Mouse (Mus musculus) ES-Bruce4 (cell line): Measurements from ENCODE around the gene Tcfl5. TPM values are rescaled to one million over a fixed set of nuclear protein-coding genes. Genes with fewer than 3 reads are reported as not detected.

Source experiments
- H3K27ac ChIP-seq: 2 replicates; pipeline ENCODE4 v1.5.1; 2012; ENCODE audit warnings: low read length, inconsistent platforms; ENCODE audit not compliant: insufficient read depth
- H3K27me3 ChIP-seq: 2 replicates; pipeline ENCODE4 v1.6.1; 2012; ENCODE audit warnings: mild to moderate bottlenecking, low read length, inconsistent platforms; ENCODE audit not compliant: control insufficient read depth, poor library complexity, insufficient read depth, severe bottlenecking
- H3K36me3 ChIP-seq: 2 replicates; pipeline ENCODE4 v1.6.1; 2012; ENCODE audit warnings: inconsistent platforms, mild to moderate bottlenecking, low read length, moderate library complexity; ENCODE audit not compliant: control insufficient read depth, poor library complexity, insufficient read depth, severe bottlenecking
- H3K4me1 ChIP-seq: one replicate; pipeline ENCODE4 v1.8.1; 2011; ENCODE audit warnings: low read length; ENCODE audit not compliant: control insufficient read depth, insufficient read depth
- H3K4me3 ChIP-seq: 2 replicates; pipeline ENCODE4 v1.5.1; 2011; ENCODE audit warnings: low read depth, mild to moderate bottlenecking, low read length
- H3K9ac ChIP-seq: 2 replicates; pipeline ENCODE4 v1.6.1; 2012; ENCODE audit warnings: low read depth, mild to moderate bottlenecking, inconsistent platforms; ENCODE audit not compliant: poor library complexity, severe bottlenecking
- H3K9me3 ChIP-seq: replicated peaks from 2 replicates; pipeline ENCODE4 v1.6.1; 2012; ENCODE audit warnings: mild to moderate bottlenecking, low read length, inconsistent platforms; ENCODE audit not compliant: control insufficient read depth, poor library complexity, insufficient read depth, severe bottlenecking
- CTCF ChIP-seq: IDR thresholded peaks from one replicate; pipeline ENCODE4 v1.8.1; 2011; ENCODE audit warnings: low read depth, low read length
- EP300 ChIP-seq: IDR thresholded peaks from 2 replicates; pipeline ENCODE4 v1.6.1; 2011; ENCODE audit warnings: low read depth, low read length; ENCODE audit not compliant: insufficient read depth
- POLR2A ChIP-seq: IDR thresholded peaks from one replicate; pipeline ENCODE4 v1.8.1; 2011; ENCODE audit warnings: low read length; ENCODE audit not compliant: insufficient read depth
- polyA plus RNA-seq: library from polyadenylated mRNA; stranded (reverse); fragments of >200 nt; gene quantifications from 2 replicates; pipeline ENCODE4 v1.2.4, GENCODE M21; 2011; ENCODE audit warnings: low read depth; ENCODE audit not compliant: missing spikeins, insufficient read depth, insufficient read length

Gene Tcfl5
- polyA plus RNA-seq = 34.4 and 37.5 TPM in 2 replicates

GRCm38 (mm10) chr2:180642555-180643260, at the start of gene Tcfl5:
Gene Tcfl5, minus strand, starts transcription at chr2:180642708.
- TF ChIP-seq CTCF (no peak), POLR2A (no peak), EP300 (no peak)
- peak within 1 kb of the TSS; percentile 75 for H3K4me3 ChIP-seq
- peaks cover 13% of the 10 kb centered on the region for H3K36me3 ChIP-seq
- H3K27ac ChIP-seq = no peak within 1 kb of the TSS
- peaks cover 3% of the 10 kb centered on the region for H3K4me1 ChIP-seq
- H3K9ac ChIP-seq = peak within 1 kb of the TSS; percentile 91
- no peaks in the 10 kb centered on the region for H3K9me3 ChIP-seq
- no peaks in the 10 kb centered on the region for H3K27me3 ChIP-seq

- H3K36me3 ChIP-seq = peaks cover 67% of the 10 kb centered on the region
- TF ChIP-seq CTCF = no peak
- TF ChIP-seq EP300 = no peak
- no peak for TF ChIP-seq POLR2A
Measured at GRCm38 (mm10) chr2:180689841-180690240, 47.3 kb upstream of the Tcfl5 start.

GRCm38 (mm10) chr2:180684031-180684430, 41.5 kb upstream of the Tcfl5 start:
- Histone ChIP-seq H3K4me3 (no peak overlapping the region), H3K4me1 (no peaks in the 10 kb centered on the region), H3K9me3 (no peaks in the 10 kb centered on the region), H3K9ac (no peak overlapping the region), H3K27me3 (no peaks in the 10 kb centered on the region), H3K27ac (no peak overlapping the region), H3K36me3 (peaks cover 78% of the 10 kb centered on the region)
- TF ChIP-seq EP300 = no peak
- TF ChIP-seq POLR2A = no peak
- TF ChIP-seq CTCF = no peak

More at GRCm38 (mm10) chr2:180689841-180690240, 47.3 kb upstream of the Tcfl5 start:
- Histone ChIP-seq H3K4me1 (no peaks in the 10 kb centered on the region), H3K27ac (no peak overlapping the region), H3K9ac (no peak overlapping the region), H3K27me3 (no peaks in the 10 kb centered on the region), H3K9me3 (no peaks in the 10 kb centered on the region), H3K4me3 (no peak overlapping the region)

GRCm38 (mm10) chr2:180683524-180683923, 41.0 kb upstream of the Tcfl5 start:
- Histone ChIP-seq H3K9me3 (no peaks in the 10 kb centered on the region), H3K4me3 (no peak overlapping the region), H3K27ac (no peak overlapping the region), H3K27me3 (no peaks in the 10 kb centered on the region), H3K36me3 (peaks cover 73% of the 10 kb centered on the region), H3K4me1 (peaks cover 1% of the 10 kb centered on the region), H3K9ac (no peak overlapping the region)
- TF ChIP-seq EP300 = no peak
- no peak for TF ChIP-seq CTCF
- no peak for TF ChIP-seq POLR2A

- Histone ChIP-seq H3K9ac (no peak overlapping the region), H3K4me3 (no peak overlapping the region), H3K27me3 (no peaks in the 10 kb centered on the region), H3K36me3 (peaks cover 50% of the 10 kb centered on the region), H3K27ac (no peak overlapping the region), H3K4me1 (peaks cover 1% of the 10 kb centered on the region), H3K9me3 (no peaks in the 10 kb centered on the region)
- no peak for TF ChIP-seq EP300
Measured at GRCm38 (mm10) chr2:180681225-180681624, 38.7 kb upstream of the Tcfl5 start.

GRCm38 (mm10) chr2:180678609-180679140, 36.2 kb upstream of the Tcfl5 start:
- Histone ChIP-seq H3K4me1 (peaks cover 1% of the 10 kb centered on the region), H3K27ac (peak overlapping the region; percentile 82), H3K4me3 (no peak overlapping the region), H3K9ac (no peak overlapping the region), H3K9me3 (no peaks in the 10 kb centered on the region), H3K36me3 (peaks cover 33% of the 10 kb centered on the region), H3K27me3 (no peaks in the 10 kb centered on the region)
- peak; percentile 24 for TF ChIP-seq POLR2A
- peak; percentile 20 for TF ChIP-seq CTCF
- TF ChIP-seq EP300 = no peak
